Mouse (Mus musculus): ENCODE measurements around the gene Prkca.

The Prkca gene

GRCm38 (mm10) chr11:108212638-108213037, 131.1 kb downstream of the Prkca start:
- intact Hi-C loops (cut with DNase I) = no loop called here

GRCm38 (mm10) chr11:108212030-108212429, 131.7 kb downstream of the Prkca start:
- intact Hi-C loops (cut with DNase I) = no loop called here

- intact Hi-C loops (cut with DNase I) = no loop called here
Observed at GRCm38 (mm10) chr11:108210749-108211148, 133.0 kb downstream of the Prkca start.

- intact Hi-C loops (cut with DNase I) = no loop called here
Observed at GRCm38 (mm10) chr11:108206602-108207001, 137.1 kb downstream of the Prkca start.

- intact Hi-C loops (cut with DNase I) = no loop called here
Observed at GRCm38 (mm10) chr11:108204895-108205248, 138.9 kb downstream of the Prkca start.

- intact Hi-C loops (cut with DNase I) = no loop called here
Observed at GRCm38 (mm10) chr11:108204202-108204894, 139.4 kb downstream of the Prkca start.

GRCm38 (mm10) chr11:108202835-108203234, 140.9 kb downstream of the Prkca start:
- intact Hi-C loops (cut with DNase I) = no loop called here

GRCm38 (mm10) chr11:108200679-108201586, 142.8 kb downstream of the Prkca start:
- intact Hi-C loops (cut with DNase I) = no loop called here

GRCm38 (mm10) chr11:108199429-108199985, 144.2 kb downstream of the Prkca start:
- intact Hi-C loops (cut with DNase I) = no loop called here

GRCm38 (mm10) chr11:108198592-108198991, 145.1 kb downstream of the Prkca start:
- intact Hi-C loops (cut with DNase I) = no loop called here

GRCm38 (mm10) chr11:108197427-108198218, 146.1 kb downstream of the Prkca start:
- intact Hi-C loops (cut with DNase I) = no loop called here

- intact Hi-C loops (cut with DNase I) = no loop called here
Observed at GRCm38 (mm10) chr11:108196796-108197195, 146.9 kb downstream of the Prkca start.

GRCm38 (mm10) chr11:108190298-108190697, 153.4 kb downstream of the Prkca start:
- intact Hi-C loops (cut with DNase I) = no loop called here

- intact Hi-C loops (cut with DNase I) = no loop called here
Observed at GRCm38 (mm10) chr11:108189362-108189761, 154.4 kb downstream of the Prkca start.

- intact Hi-C loops (cut with DNase I) = no loop called here
Observed at GRCm38 (mm10) chr11:108182421-108182820, 161.3 kb downstream of the Prkca start.

- intact Hi-C loops (cut with DNase I) = no loop called here
Observed at GRCm38 (mm10) chr11:108181012-108181713, 162.6 kb downstream of the Prkca start.

- intact Hi-C loops (cut with DNase I) = no loop called here
Observed at GRCm38 (mm10) chr11:108178802-108179201, 164.9 kb downstream of the Prkca start.

GRCm38 (mm10) chr11:108178258-108178657, 165.5 kb downstream of the Prkca start:
- intact Hi-C loops (cut with DNase I) = no loop called here

- intact Hi-C loops (cut with DNase I) = no loop called here
Observed at GRCm38 (mm10) chr11:108176715-108177114, 167.0 kb downstream of the Prkca start.

- intact Hi-C loops (cut with DNase I) = no loop called here
Observed at GRCm38 (mm10) chr11:108171917-108172316, 171.8 kb downstream of the Prkca start.

- intact Hi-C loops (cut with DNase I) = no loop called here
Observed at GRCm38 (mm10) chr11:108171260-108171659, 172.5 kb downstream of the Prkca start.

All from adrenal gland (tissue).